Mouse (Mus musculus): ENCODE data around the gene Cenpa. TPM values are rescaled to one million over a fixed set of nuclear protein-coding genes. Genes with fewer than 3 reads are reported as not detected.

Gene Cenpa
- polyA plus RNA-seq (2017; shearing (Covaris generic)), result 10 to 100 TPM; 35.5 to 70.8 TPM

GRCm38 (mm10) chr5:30666391-30667195 lies at the start of gene Cenpa:
Cenpa (plus strand) TSS chr5:30666777.

GRCm38 (mm10) chr5:30647815-30648560 lies 18.6 kb upstream of the Cenpa start, which contains the start of gene Slc35f6:
Slc35f6 (plus strand) TSS chr5:30647933.

GRCm38 (mm10) chr5:30711147-30712001 lies 44.8 kb downstream of the Cenpa start, which contains the start of gene Dpysl5:
Dpysl5 (plus strand) TSS chr5:30711564.

Other genes starting within 250 kb of the Cenpa start
- gene Otof, start 204.8 kb upstream of the Cenpa start, polyA plus RNA-seq (2017; shearing (Covaris generic)), result under 1 TPM in 1 of 2 experiments, not detected in 1; 0.06 TPM
- gene 1700001C02Rik, start 200.7 kb upstream of the Cenpa start, polyA plus RNA-seq (2017; shearing (Covaris generic)), result not detected
- not detected for gene Cib4, start 120.9 kb upstream of the Cenpa start, polyA plus RNA-seq (2017; shearing (Covaris generic))
- gene Kcnk3, start 78.6 kb upstream of the Cenpa start, polyA plus RNA-seq (2017; shearing (Covaris generic)), result 1 to 10 TPM in 1 of 2 experiments, under 1 TPM in 1; 0.17 to 1.4 TPM
- gene Slc35f6, start 18.8 kb upstream of the Cenpa start, polyA plus RNA-seq (2017; shearing (Covaris generic)), result 10 to 100 TPM; 17.4 to 28.8 TPM
- under 1 TPM in 1 of 2 experiments, not detected in 1; 0.86 TPM for gene Dpysl5, start 44.8 kb downstream of the Cenpa start, polyA plus RNA-seq (2017; shearing (Covaris generic))
- gene Mapre3, start 147.9 kb downstream of the Cenpa start, polyA plus RNA-seq (2017; shearing (Covaris generic)), result 10 to 100 TPM in 1 of 2 experiments, 1 to 10 TPM in 1; 6.2 to 12.6 TPM
- 10 to 100 TPM; 57.3 to 93.7 TPM for gene Tmem214, start 201.2 kb downstream of the Cenpa start, polyA plus RNA-seq (2017; shearing (Covaris generic))
- 10 to 100 TPM; 12.0 to 16.1 TPM for gene Agbl5, start 221.9 kb downstream of the Cenpa start, polyA plus RNA-seq (2017; shearing (Covaris generic))
- 100 to 1,000 TPM; 284 to 306 TPM for gene Ost4, start 241.0 kb downstream of the Cenpa start, polyA plus RNA-seq (2017; shearing (Covaris generic))
- 1 to 10 TPM; 1.4 to 5.3 TPM for gene Emilin1, start 246.6 kb downstream of the Cenpa start, polyA plus RNA-seq (2017; shearing (Covaris generic))